In the genomic region with DNA sequence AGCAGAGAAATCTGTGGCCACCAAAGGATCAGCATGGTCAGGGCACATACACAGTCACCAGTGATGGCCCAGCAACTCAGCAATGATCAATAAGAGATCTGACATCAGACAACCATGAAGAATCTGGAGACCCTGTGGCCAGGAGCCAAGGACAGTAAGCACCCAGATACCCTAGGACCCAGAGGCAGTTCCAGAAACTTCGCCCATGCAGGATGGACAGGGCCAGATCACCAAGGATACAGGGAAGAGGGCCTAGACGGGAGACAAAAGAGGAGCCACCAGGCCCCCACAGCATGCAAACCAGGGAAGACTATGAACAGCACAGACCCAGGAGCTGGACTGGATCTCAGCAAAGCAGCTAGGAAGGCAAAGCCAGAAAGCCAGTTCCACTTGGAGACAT, we compare ENCODE assay signal across 15 mouse cellular contexts. TPM values are rescaled to one million over a fixed set of nuclear protein-coding genes. Genes with fewer than 3 reads are reported as not detected.
DNase-seq lines count a peak whose midpoint lies in the region; ATAC-seq lines count a peak whose summit lies in the region.
"Had no signal": no experiment of that assay in that cellular context is flagged by ENCODE, and none has a peak within 500 bp of the region (broad histone marks: within the 10 kb centered on the region; RNA-seq: fewer than 3 reads in every experiment).

No protein-coding gene starts in this region.

- no peak for DNase-seq in heart, adult 9 months (ENCODE audit: low spot score in 2 of 2)
- DNase-seq in embryonic facial prominence, embryonic 10.5 days (ENCODE audit: low spot score): no peak
- DNase-seq in urinary bladder, adult 18-20 months (ENCODE audit: low spot score in 2 of 2): no peak
- no peak for DNase-seq in spleen, postnatal 14 days (ENCODE audit: low spot score in 2 of 2)
- no peak for DNase-seq in B cell, adult 2 months
- DNase-seq: adrenal gland, postnatal 14 days; cerebellum, adult 18-20 months; gastrocnemius, postnatal 25 days; heart, postnatal 36 days; lung, adult 18-20 months; thymus, postnatal 4 days had no signal

- no peak for ATAC-seq in heart, embryonic 16.5 days (replicated peaks; ENCODE audit: extremely low read depth, insufficient read depth, low FRiP score)
- no peak for ATAC-seq in forebrain, embryonic 12.5 days (ENCODE audit: low FRiP score)
- no peak for ATAC-seq in limb, embryonic 13.5 days (ENCODE audit: low FRiP score, low read depth)

- H3K36me3 ChIP-seq in heart, embryonic 16.5 days (ENCODE audit: control insufficient read depth, insufficient read depth): no peaks in the 10 kb centered on the region
- H3K36me3 ChIP-seq in embryonic facial prominence, embryonic 10.5 days (replicated peaks): peaks cover 6% of the 10 kb centered on the region; the same call in 1 of the 2 replicates
- no peaks in the 10 kb centered on the region for H3K36me3 ChIP-seq in forebrain, embryonic 12.5 days (replicated peaks)
- no peaks in the 10 kb centered on the region for H3K36me3 ChIP-seq in limb, embryonic 13.5 days

- no peaks in the 10 kb centered on the region for H3K27me3 ChIP-seq in heart, embryonic 16.5 days (ENCODE audit: control insufficient read depth, insufficient read depth, low read length)
- no peaks in the 10 kb centered on the region for H3K27me3 ChIP-seq in embryonic facial prominence, embryonic 10.5 days (replicated peaks; ENCODE audit: low read depth, poor library complexity, severe bottlenecking)
- no peaks in the 10 kb centered on the region for H3K27me3 ChIP-seq in forebrain, embryonic 12.5 days
- H3K27me3 ChIP-seq in limb, embryonic 13.5 days: no peaks in the 10 kb centered on the region

- H3K27ac ChIP-seq in heart, embryonic 16.5 days (ENCODE audit: low read length): no peak overlapping the region
- peak overlapping the region; percentile 84 for H3K27ac ChIP-seq in embryonic facial prominence, embryonic 10.5 days (replicated peaks)
- peak overlapping the region; percentile 60 for H3K27ac ChIP-seq in forebrain, embryonic 12.5 days
- H3K27ac ChIP-seq in limb, embryonic 13.5 days: peak overlapping the region; percentile 75; the same call in 1 of the 2 replicates
- H3K27ac ChIP-seq: kidney, postnatal 0 days had no signal

- WGBS in heart, embryonic 16.5 days: 80% methylated on average over 2 of the region's 2 CpGs
- 75% methylated on average over 2 of the region's 2 CpGs for WGBS in embryonic facial prominence, embryonic 10.5 days
- WGBS in forebrain, embryonic 12.5 days: 68% methylated on average over 2 of the region's 2 CpGs
- 82% methylated on average over 2 of the region's 2 CpGs for WGBS in limb, embryonic 13.5 days

- H3K4me2 ChIP-seq in heart, embryonic 16.5 days (ENCODE audit: low read depth, low read length): no peak overlapping the region
- H3K4me2 ChIP-seq in forebrain, embryonic 12.5 days: no peak overlapping the region
- no peak overlapping the region for H3K4me2 ChIP-seq in limb, embryonic 13.5 days (replicated peaks)

- 0 out of 2 replicates have a peak overlapping the region, but pooled peaks have one; percentile 9 for H3K9ac ChIP-seq in heart, embryonic 16.5 days (ENCODE audit: low read length)
- no peak overlapping the region for H3K9ac ChIP-seq in forebrain, embryonic 12.5 days
- H3K9ac ChIP-seq in limb, embryonic 13.5 days: no peak overlapping the region

- H3K9me3 ChIP-seq in heart, embryonic 16.5 days (replicated peaks; ENCODE audit: control insufficient read depth, low read length): no peaks in the 10 kb centered on the region
- no peaks in the 10 kb centered on the region for H3K9me3 ChIP-seq in embryonic facial prominence, embryonic 10.5 days
- no peaks in the 10 kb centered on the region for H3K9me3 ChIP-seq in forebrain, embryonic 12.5 days
- no peaks in the 10 kb centered on the region for H3K9me3 ChIP-seq in limb, embryonic 13.5 days

- H3K4me3 ChIP-seq in heart, embryonic 16.5 days (ENCODE audit: low read length): no peak overlapping the region
- H3K4me3 ChIP-seq in embryonic facial prominence, embryonic 10.5 days: no peak overlapping the region
- no peak overlapping the region for H3K4me3 ChIP-seq in forebrain, embryonic 12.5 days (replicated peaks)
- no peak overlapping the region for H3K4me3 ChIP-seq in limb, embryonic 13.5 days

- H3K4me1 ChIP-seq in heart, embryonic 16.5 days (ENCODE audit: control insufficient read depth, insufficient read depth, low read length): peaks cover 71% of the 10 kb centered on the region
- H3K4me1 ChIP-seq in embryonic facial prominence, embryonic 10.5 days: peaks cover 87% of the 10 kb centered on the region
- peaks cover 91% of the 10 kb centered on the region for H3K4me1 ChIP-seq in forebrain, embryonic 12.5 days
- peaks cover 89% of the 10 kb centered on the region for H3K4me1 ChIP-seq in limb, embryonic 13.5 days

RNA-seq across cellular contexts. Expression of a gene that starts 47.0 kb away (rescaled TPM):
- polyA plus RNA-seq in heart, embryonic 16.5 days (2015; fragmentation: Nextera tagmentation; extraction: Ambion mirVana): 17.6 and 19.1 TPM in 2 replicates
- polyA plus RNA-seq in embryonic facial prominence, embryonic 10.5 days (2016; fragmentation: Nextera tagmentation; extraction: Ambion mirVana): 19.2 and 19.8 TPM in 2 replicates
- polyA plus RNA-seq in forebrain, embryonic 12.5 days (2016; fragmentation: Nextera tagmentation; extraction: Ambion mirVana): 26.0 and 27.0 TPM in 2 replicates
- polyA plus RNA-seq in limb, embryonic 13.5 days (2015; fragmentation: Nextera tagmentation; extraction: Ambion mirVana): 33.9 and 34.9 TPM in 2 replicates
